ENCODE assay signal across 12 mouse cellular contexts in genomic region chr16:90298426-90299300, GRCm38 (mm10). TPM values are rescaled to one million over a fixed set of nuclear protein-coding genes. Genes with fewer than 3 reads are reported as not detected.
DNase-seq lines count a peak whose midpoint lies in the region; ATAC-seq and TF ChIP-seq lines count a peak whose summit lies in the region.
"Had no signal": no experiment of that assay in that cellular context is flagged by ENCODE, and none has a peak within 500 bp of the region (broad histone marks: within the 10 kb centered on the region; RNA-seq: fewer than 3 reads in every experiment).

No protein-coding gene starts in this region.

- H3K9me3 ChIP-seq in lung, embryonic 16.5 days (ENCODE audit: control insufficient read depth, low read length), result no peaks in the 10 kb centered on the region; the same call in 1 of the 2 replicates
- H3K9me3 ChIP-seq in hindbrain, embryonic 16.5 days (ENCODE audit: control insufficient read depth, low read length), result no peaks in the 10 kb centered on the region
- no peaks in the 10 kb centered on the region for H3K9me3 ChIP-seq in neural tube, embryonic 15.5 days (replicated peaks)

- TF ChIP-seq POLR2A in lung, adult 2 months (IDR thresholded peaks at IDR 0.05; ENCODE audit: borderline replicate concordance, extremely low read depth, low read depth, low read length), result no peak

- H3K36me3 ChIP-seq in lung, embryonic 16.5 days (ENCODE audit: control insufficient read depth, insufficient read depth, low read length), result no peaks in the 10 kb centered on the region
- H3K36me3 ChIP-seq in hindbrain, embryonic 16.5 days (ENCODE audit: control insufficient read depth, insufficient read depth, low read length), result no peaks in the 10 kb centered on the region
- H3K36me3 ChIP-seq in neural tube, embryonic 15.5 days, result no peaks in the 10 kb centered on the region

- DNase-seq in heart, adult 11 months, result peak; percentile 82
- no peak for DNase-seq in heart, adult 18-20 months
- DNase-seq in lung, adult 2 months, result no peak
- DNase-seq in urinary bladder, postnatal 10 days (ENCODE audit: low spot score), result no peak
- no peak for DNase-seq in kidney, adult 18-20 months
- DNase-seq: B cell, adult 2 months; cerebellum, adult 2 months; kidney, postnatal 4 days had no signal

- 10% methylated on average over 21 of the region's 21 CpGs for WGBS in lung, embryonic 16.5 days
- WGBS in lung, adult 2 months, result 27% methylated on average over 21 of the region's 21 CpGs
- WGBS in hindbrain, embryonic 16.5 days, result 11% methylated on average over 21 of the region's 21 CpGs
- WGBS in neural tube, embryonic 15.5 days, result 9% methylated on average over 21 of the region's 21 CpGs

- H3K27me3 ChIP-seq in lung, embryonic 16.5 days (ENCODE audit: control insufficient read depth, insufficient read depth, low read depth, low read length), result peaks cover 2% of the 10 kb centered on the region
- H3K27me3 ChIP-seq in hindbrain, embryonic 16.5 days (replicated peaks; ENCODE audit: control insufficient read depth, insufficient read depth, low read length), result no peaks in the 10 kb centered on the region
- no peaks in the 10 kb centered on the region for H3K27me3 ChIP-seq in neural tube, embryonic 15.5 days (replicated peaks)

- H3K27ac ChIP-seq in lung, embryonic 16.5 days (ENCODE audit: low read length), result no peak overlapping the region
- no peak overlapping the region for H3K27ac ChIP-seq in hindbrain, embryonic 16.5 days (ENCODE audit: low read depth, low read length)
- H3K27ac ChIP-seq in neural tube, embryonic 15.5 days (replicated peaks), result no peak overlapping the region
- H3K27ac ChIP-seq: liver, embryonic 14.5 days had no signal

- no peak overlapping the region for H3K4me3 ChIP-seq in lung, embryonic 16.5 days (ENCODE audit: low read length)
- no peak overlapping the region for H3K4me3 ChIP-seq in lung, adult 2 months (replicated peaks; ENCODE audit: extremely low read depth, low read depth, low read length)
- H3K4me3 ChIP-seq in hindbrain, embryonic 16.5 days (ENCODE audit: low read length), result no peak overlapping the region
- no peak overlapping the region for H3K4me3 ChIP-seq in neural tube, embryonic 15.5 days (replicated peaks)

- TF ChIP-seq CTCF in lung, adult 2 months (IDR thresholded peaks at IDR 0.05; ENCODE audit: insufficient read depth, low read length), result no peak

- ATAC-seq in lung, embryonic 16.5 days (ENCODE audit: low read depth), result no peak
- ATAC-seq in hindbrain, embryonic 16.5 days, result peak; percentile 56
- ATAC-seq in neural tube, embryonic 15.5 days (ENCODE audit: low FRiP score), result peak; percentile 66

- H3K4me1 ChIP-seq in lung, embryonic 16.5 days (replicated peaks; ENCODE audit: control insufficient read depth, insufficient read depth, low read length), result no peaks in the 10 kb centered on the region
- H3K4me1 ChIP-seq in lung, adult 2 months (ENCODE audit: control insufficient read depth, insufficient read depth, low read length), result no peaks in the 10 kb centered on the region; the same call in 1 of the 2 replicates
- H3K4me1 ChIP-seq in hindbrain, embryonic 16.5 days (ENCODE audit: control insufficient read depth, insufficient read depth, low read depth, low read length), result peaks cover 8% of the 10 kb centered on the region; the same call in 1 of the 2 replicates
- H3K4me1 ChIP-seq in neural tube, embryonic 15.5 days, result peaks cover 14% of the 10 kb centered on the region

- peak overlapping the region; percentile 1; the same call in 1 of the 2 replicates for H3K4me2 ChIP-seq in lung, embryonic 16.5 days (ENCODE audit: low read depth, low read length)
- H3K4me2 ChIP-seq in hindbrain, embryonic 16.5 days (ENCODE audit: low read length), result peak overlapping the region; percentile 25
- peak overlapping the region; percentile 40 for H3K4me2 ChIP-seq in neural tube, embryonic 15.5 days

- H3K9ac ChIP-seq in lung, embryonic 16.5 days (ENCODE audit: low read length), result no peak overlapping the region
- H3K9ac ChIP-seq in hindbrain, embryonic 16.5 days (ENCODE audit: low read depth, low read length), result no peak overlapping the region
- H3K9ac ChIP-seq in neural tube, embryonic 15.5 days (replicated peaks), result no peak overlapping the region
- H3K9ac ChIP-seq: liver, embryonic 14.5 days had no signal

RNA-seq across cellular contexts. Expression of gene Scaf4, which starts 14.4 kb away (rescaled TPM):
- 10 to 100 TPM; 18.1 to 21.3 TPM for total RNA-seq in heart, adult 18-20 months (2021)
- polyA plus RNA-seq in lung, embryonic 16.5 days (2015; fragmentation: Nextera tagmentation; extraction: Ambion mirVana), result 22.4 and 22.5 TPM in 2 replicates
- polyA plus RNA-seq in lung, adult 2 months (2012; rRNA removed), result 51.8 and 51.9 TPM in 2 replicates
- polyA plus RNA-seq in hindbrain, embryonic 16.5 days (2015; fragmentation: Nextera tagmentation; extraction: Ambion mirVana), result 17.1 and 23.2 TPM in 2 replicates
- polyA plus RNA-seq in neural tube, embryonic 15.5 days (2015; fragmentation: Nextera tagmentation; extraction: Ambion mirVana), result 24.6 and 25.8 TPM in 2 replicates
